Mouse (Mus musculus): ENCODE results near the gene Glp2r. TPM values are rescaled to one million over a fixed set of nuclear protein-coding genes. Genes with fewer than 3 reads are reported as not detected.

The Glp2r gene
- polyA plus RNA-seq, 1 experiment from 2014 or later = not detected

DNA sequence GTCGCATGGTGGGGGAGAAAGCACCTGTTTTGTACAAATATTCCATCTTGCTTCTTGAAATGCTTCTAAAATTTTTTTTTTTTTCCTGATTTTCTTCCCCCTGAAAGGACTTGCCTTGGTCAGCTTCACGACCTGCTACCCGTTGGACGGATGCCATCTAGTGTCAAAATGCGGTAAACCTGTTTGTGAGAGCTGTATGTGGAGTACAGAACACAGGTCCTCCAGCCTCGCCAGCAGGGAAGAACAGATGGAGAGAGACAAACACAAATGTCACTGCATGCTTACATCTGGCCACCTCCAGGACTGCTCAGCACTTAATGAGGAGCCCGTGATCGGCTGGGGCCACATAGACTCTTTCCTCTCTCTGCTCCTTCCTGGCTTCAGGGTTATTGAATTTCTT is 1.6 kb upstream of the Glp2r start:
- no peak overlapping the region for H3K4me2 ChIP-seq
- H3K36me3 ChIP-seq (ENCODE audit: poor library complexity, severe bottlenecking) = no peaks in the 10 kb centered on the region
- H3K4me3 ChIP-seq = no peak overlapping the region
- no peak overlapping the region for H3K27ac ChIP-seq
- H3K9me3 ChIP-seq (replicated peaks) = no peaks in the 10 kb centered on the region
- ATAC-seq = peak; percentile 75; the same call in 1 of the 2 replicates
- 23% methylated on average over 8 of the region's 8 CpGs for WGBS
- H3K4me1 ChIP-seq = peaks cover 9% of the 10 kb centered on the region
- H3K9ac ChIP-seq = no peak overlapping the region
- H3K27me3 ChIP-seq = no peaks in the 10 kb centered on the region

DNA sequence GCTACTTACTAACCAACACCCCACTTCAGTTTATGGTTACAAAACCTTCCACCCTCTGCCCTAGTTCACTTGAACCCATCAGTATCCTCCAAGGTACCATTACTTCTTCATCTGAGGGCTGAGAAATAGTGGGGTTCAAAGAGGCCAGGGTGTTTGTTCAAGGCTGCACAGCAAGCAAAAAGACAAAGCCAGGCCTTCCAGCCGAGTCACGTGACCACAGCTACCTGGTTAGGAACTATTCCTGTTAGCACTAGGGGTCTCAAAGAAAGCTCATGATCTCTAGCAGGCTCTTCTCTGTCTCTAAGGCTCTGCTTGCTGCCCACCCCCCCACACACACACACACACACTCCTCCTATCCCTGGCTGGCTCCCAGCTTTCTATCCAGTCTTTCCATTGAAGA is 738 bp upstream of the Glp2r start:
- 86% methylated on average over 2 of the region's 2 CpGs for WGBS
- Histone ChIP-seq H3K9me3 (replicated peaks) (no peaks in the 10 kb centered on the region), H3K4me3 (no peak overlapping the region), H3K4me2 (no peak overlapping the region), H3K27me3 (no peaks in the 10 kb centered on the region), H3K27ac (no peak overlapping the region), H3K9ac (no peak overlapping the region), H3K36me3 (ENCODE audit: poor library complexity, severe bottlenecking) (no peaks in the 10 kb centered on the region), H3K4me1 (peaks cover 9% of the 10 kb centered on the region)
- ATAC-seq = no peak

GRCm38 (mm10) chr11:67757373-67758167 is 13.4 kb downstream of the Glp2r start:
- no peak overlapping the region for H3K27ac ChIP-seq
- 77% methylated on average over 15 of the region's 15 CpGs for whole genome bisulfite sequencing
- no peak for ATAC-seq
- no peak overlapping the region for H3K4me2 ChIP-seq
- H3K4me1 ChIP-seq = no peaks in the 10 kb centered on the region
- H3K36me3 ChIP-seq (ENCODE audit: poor library complexity, severe bottlenecking) = no peaks in the 10 kb centered on the region
- no peak overlapping the region for H3K4me3 ChIP-seq
- H3K27me3 ChIP-seq = no peaks in the 10 kb centered on the region
- H3K9me3 ChIP-seq (replicated peaks) = no peaks in the 10 kb centered on the region
- H3K9ac ChIP-seq = no peak overlapping the region

GRCm38 (mm10) chr11:67756287-67756686 is 14.7 kb downstream of the Glp2r start:
- Histone ChIP-seq H3K36me3 (ENCODE audit: poor library complexity, severe bottlenecking) (no peaks in the 10 kb centered on the region), H3K9me3 (replicated peaks) (no peaks in the 10 kb centered on the region), H3K27me3 (no peaks in the 10 kb centered on the region), H3K9ac (no peak overlapping the region), H3K4me3 (no peak overlapping the region), H3K4me1 (no peaks in the 10 kb centered on the region), H3K27ac (no peak overlapping the region), H3K4me2 (no peak overlapping the region)
- no peak for ATAC-seq
- 92% methylated on average over 1 of the region's 1 CpGs for WGBS

DNA sequence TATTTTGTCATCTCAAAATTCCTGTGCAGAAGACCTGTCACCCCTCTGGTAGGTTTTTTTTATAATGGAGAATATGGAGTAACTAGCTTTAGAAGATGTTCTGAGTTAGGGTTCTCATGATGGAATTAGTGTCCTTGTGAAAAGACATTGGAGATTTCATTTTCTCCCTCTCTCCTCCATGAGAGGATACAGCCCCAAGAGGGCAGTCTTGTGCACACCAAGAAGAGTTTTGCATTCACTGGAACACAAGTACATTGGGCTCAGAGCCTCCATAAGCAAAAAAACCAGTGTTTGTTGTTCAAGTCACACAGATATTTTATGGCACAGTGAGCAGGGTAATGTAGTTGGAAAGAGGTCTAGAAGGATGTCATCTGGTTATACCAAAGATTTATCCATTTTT is 29.4 kb downstream of the Glp2r start:
- ATAC-seq = no peak
- no peaks in the 10 kb centered on the region for H3K4me1 ChIP-seq
- H3K4me3 ChIP-seq = no peak overlapping the region
- no peaks in the 10 kb centered on the region for H3K9me3 ChIP-seq (replicated peaks)
- H3K36me3 ChIP-seq (ENCODE audit: poor library complexity, severe bottlenecking) = no peaks in the 10 kb centered on the region
- no peak overlapping the region for H3K9ac ChIP-seq
- no peak overlapping the region for H3K27ac ChIP-seq
- H3K27me3 ChIP-seq = no peaks in the 10 kb centered on the region
- no peak overlapping the region for H3K4me2 ChIP-seq

GRCm38 (mm10) chr11:67738846-67739490 is 32.0 kb downstream of the Glp2r start:
- ATAC-seq = no peak
- no peak overlapping the region for H3K4me3 ChIP-seq
- H3K27ac ChIP-seq = no peak overlapping the region
- no peaks in the 10 kb centered on the region for H3K9me3 ChIP-seq (replicated peaks)
- WGBS = 91% methylated on average over 5 of the region's 5 CpGs
- no peaks in the 10 kb centered on the region for H3K4me1 ChIP-seq
- H3K36me3 ChIP-seq (ENCODE audit: poor library complexity, severe bottlenecking) = no peaks in the 10 kb centered on the region
- H3K9ac ChIP-seq = no peak overlapping the region
- H3K4me2 ChIP-seq = no peak overlapping the region
- H3K27me3 ChIP-seq = no peaks in the 10 kb centered on the region

GRCm38 (mm10) chr11:67738345-67738744 is 32.6 kb downstream of the Glp2r start:
- Histone ChIP-seq H3K4me2 (no peak overlapping the region), H3K27ac (no peak overlapping the region), H3K36me3 (ENCODE audit: poor library complexity, severe bottlenecking) (no peaks in the 10 kb centered on the region), H3K4me1 (no peaks in the 10 kb centered on the region), H3K9me3 (replicated peaks) (no peaks in the 10 kb centered on the region), H3K27me3 (no peaks in the 10 kb centered on the region), H3K4me3 (no peak overlapping the region), H3K9ac (no peak overlapping the region)
- no peak for ATAC-seq
- WGBS = 85% methylated on average over 6 of the region's 6 CpGs

- no peaks in the 10 kb centered on the region for H3K36me3 ChIP-seq (ENCODE audit: poor library complexity, severe bottlenecking)
Observed at GRCm38 (mm10) chr11:67734597-67734996, 36.4 kb downstream of the Glp2r start.

DNA sequence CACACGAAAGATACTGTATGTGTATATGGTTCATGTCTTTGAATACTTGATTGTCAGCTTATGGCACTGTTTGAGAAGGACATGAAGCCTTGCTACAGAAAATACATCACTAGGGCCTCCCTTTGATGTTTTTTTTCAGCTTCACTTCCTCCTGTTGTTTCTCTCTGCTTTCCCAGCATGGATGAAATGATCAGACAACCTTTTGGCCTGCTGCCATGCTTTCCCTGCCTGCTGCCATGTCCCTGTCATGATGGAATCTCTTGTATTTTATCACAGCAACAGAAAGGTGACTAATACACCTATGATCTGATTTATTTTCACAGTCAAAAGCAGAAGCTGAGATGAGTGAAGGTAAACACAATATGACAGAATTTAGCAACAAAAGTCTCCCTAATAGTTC is 37.2 kb downstream of the Glp2r start:
- Histone ChIP-seq H3K4me3 (no peak overlapping the region), H3K27me3 (no peaks in the 10 kb centered on the region), H3K9me3 (replicated peaks) (no peaks in the 10 kb centered on the region), H3K9ac (no peak overlapping the region), H3K4me1 (no peaks in the 10 kb centered on the region), H3K4me2 (no peak overlapping the region), H3K36me3 (ENCODE audit: poor library complexity, severe bottlenecking) (no peaks in the 10 kb centered on the region), H3K27ac (no peak overlapping the region)
- 71% methylated on average over 1 of the region's 1 CpGs for WGBS
- ATAC-seq = no peak

More at GRCm38 (mm10) chr11:67734597-67734996, 36.4 kb downstream of the Glp2r start:
- H3K4me1 ChIP-seq = no peaks in the 10 kb centered on the region
- no peaks in the 10 kb centered on the region for H3K27me3 ChIP-seq
- H3K4me2 ChIP-seq = no peak overlapping the region
- WGBS = 79% methylated on average over 3 of the region's 3 CpGs
- H3K9ac ChIP-seq = no peak overlapping the region
- no peak overlapping the region for H3K27ac ChIP-seq
- H3K9me3 ChIP-seq (replicated peaks) = no peaks in the 10 kb centered on the region
- ATAC-seq = no peak
- no peak overlapping the region for H3K4me3 ChIP-seq

GRCm38 (mm10) chr11:67731056-67731455 is 39.9 kb downstream of the Glp2r start:
- H3K9me3 ChIP-seq (replicated peaks) = no peaks in the 10 kb centered on the region
- H3K27ac ChIP-seq = no peak overlapping the region
- no peak overlapping the region for H3K4me3 ChIP-seq
- H3K9ac ChIP-seq = no peak overlapping the region
- no peaks in the 10 kb centered on the region for H3K27me3 ChIP-seq
- H3K4me1 ChIP-seq = no peaks in the 10 kb centered on the region
- H3K36me3 ChIP-seq (ENCODE audit: poor library complexity, severe bottlenecking) = no peaks in the 10 kb centered on the region
- ATAC-seq = no peak
- H3K4me2 ChIP-seq = no peak overlapping the region
- 93% methylated on average over 2 of the region's 2 CpGs for WGBS

DNA sequence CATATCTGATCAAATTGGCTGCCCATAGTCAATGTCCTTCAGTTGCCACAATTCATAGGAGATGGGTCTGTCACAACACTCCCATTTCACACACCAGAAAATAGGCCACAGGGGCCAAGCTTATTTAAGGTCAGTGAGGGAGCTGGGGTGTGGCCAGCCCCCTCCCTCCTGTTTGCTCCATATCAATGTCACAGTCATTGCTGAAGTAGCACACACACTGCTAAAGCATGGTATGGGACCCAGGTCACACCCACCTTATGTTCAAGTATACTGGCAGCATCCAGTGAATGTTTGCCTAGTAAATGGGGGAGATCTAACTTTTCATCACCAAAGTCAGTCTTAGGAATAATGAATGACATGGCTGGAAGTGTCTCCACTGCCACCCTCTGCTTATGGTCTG is 42.2 kb downstream of the Glp2r start:
- no peak for ATAC-seq
- Histone ChIP-seq H3K4me1 (no peaks in the 10 kb centered on the region), H3K27ac (no peak overlapping the region), H3K27me3 (no peaks in the 10 kb centered on the region), H3K4me2 (no peak overlapping the region), H3K4me3 (no peak overlapping the region), H3K9ac (no peak overlapping the region), H3K9me3 (replicated peaks) (no peaks in the 10 kb centered on the region), H3K36me3 (ENCODE audit: poor library complexity, severe bottlenecking) (no peaks in the 10 kb centered on the region)

GRCm38 (mm10) chr11:67727095-67727494 is 43.9 kb downstream of the Glp2r start:
- Histone ChIP-seq H3K36me3 (ENCODE audit: poor library complexity, severe bottlenecking) (no peaks in the 10 kb centered on the region), H3K9ac (no peak overlapping the region), H3K4me2 (no peak overlapping the region), H3K9me3 (replicated peaks) (no peaks in the 10 kb centered on the region), H3K27ac (no peak overlapping the region), H3K4me1 (no peaks in the 10 kb centered on the region), H3K4me3 (no peak overlapping the region), H3K27me3 (no peaks in the 10 kb centered on the region)
- no peak for ATAC-seq
- WGBS = 89% methylated on average over 6 of the region's 6 CpGs

All from forebrain, embryonic 13.5 days (tissue).